ENCODE assay signal across 8 mouse cellular contexts in the genomic region with DNA sequence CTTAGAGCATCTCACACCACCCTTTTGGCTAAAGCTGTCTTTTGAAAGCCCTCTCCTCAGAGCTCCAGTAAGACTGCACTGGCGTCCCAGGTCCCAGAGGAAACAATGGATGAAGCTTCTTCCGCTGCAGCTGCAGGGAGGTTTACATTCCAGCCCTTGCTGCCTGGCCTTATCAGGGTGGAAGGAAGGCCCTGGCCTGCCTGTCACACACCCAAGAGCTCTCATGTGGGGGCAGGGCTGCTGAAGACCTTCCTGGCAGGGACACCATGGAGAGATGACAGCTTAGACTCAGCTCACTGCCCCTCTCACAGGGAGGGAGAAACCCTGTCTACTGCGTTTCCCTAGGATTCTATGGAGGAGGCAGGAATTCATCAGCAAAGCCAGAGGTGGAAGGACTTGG.
DNase-seq lines count a peak whose midpoint lies in the region; ATAC-seq and TF ChIP-seq lines count a peak whose summit lies in the region.

No protein-coding gene starts in this region.

- intact Hi-C loops in left cerebral cortex, postnatal 4 days (cut with DNase I) = no loop called here

- H3K4me2 ChIP-seq in heart, embryonic 16.5 days (ENCODE audit: low read depth, low read length) = peak overlapping the region; percentile 6

- H3K9me3 ChIP-seq in heart, embryonic 16.5 days (replicated peaks; ENCODE audit: control insufficient read depth, low read length) = no peaks in the 10 kb centered on the region

- no peak for TF ChIP-seq CTCF in liver, adult 2 months (IDR thresholded peaks at IDR 0.05; ENCODE audit: low read depth, low read length)

- peak; percentile 35 for DNase-seq in ovary, adult 18-20 months (ENCODE audit: low spot score)
- no peak for DNase-seq in ovary, postnatal 10 days (ENCODE audit: low spot score)
- no peak for DNase-seq in liver, adult 2 months (ENCODE audit: extremely low read depth, low read depth, low spot score)
- DNase-seq in yolk sac, embryonic 10.5 days (ENCODE audit: low spot score) = peak; percentile 36
- DNase-seq in right cerebral cortex, postnatal 36 days (ENCODE audit: low spot score in 2 of 2) = no peak
- no peak for DNase-seq in left cerebral cortex, postnatal 4 days
- no peak for DNase-seq in spleen, adult 12 weeks (ENCODE audit: low spot score)

- H3K36me3 ChIP-seq in heart, embryonic 16.5 days (ENCODE audit: control insufficient read depth, insufficient read depth) = no peaks in the 10 kb centered on the region
- no peaks in the 10 kb centered on the region for H3K36me3 ChIP-seq in liver, adult 2 months (ENCODE audit: control insufficient read depth, insufficient read depth, low read length)

- H3K79me2 ChIP-seq in liver, adult 2 months (ENCODE audit: control insufficient read depth, insufficient read depth, low read length) = no peaks in the 10 kb centered on the region

- peaks cover 19% of the 10 kb centered on the region for H3K4me1 ChIP-seq in heart, embryonic 16.5 days (ENCODE audit: control insufficient read depth, insufficient read depth, low read length)
- peaks cover 1% of the 10 kb centered on the region; the same call in 1 of the 2 replicates for H3K4me1 ChIP-seq in liver, adult 2 months (ENCODE audit: control insufficient read depth, insufficient read depth, low read length)

- peak overlapping the region; percentile 3 for H3K9ac ChIP-seq in heart, embryonic 16.5 days (ENCODE audit: low read length)
- no peak overlapping the region for H3K9ac ChIP-seq in liver, adult 2 months (ENCODE audit: low read depth, low read length)

- H3K27ac ChIP-seq in heart, embryonic 16.5 days (ENCODE audit: low read length) = peak overlapping the region; percentile 66
- H3K27ac ChIP-seq in liver, adult 2 months (replicated peaks; ENCODE audit: insufficient read depth, low read depth, low read length) = peak overlapping the region; percentile 57

- 4% methylated on average over 3 of the region's 3 CpGs for WGBS in heart, embryonic 16.5 days
- WGBS in liver, adult 2 months = 33% methylated on average over 3 of the region's 3 CpGs

- no peak overlapping the region for H3K4me3 ChIP-seq in heart, embryonic 16.5 days (ENCODE audit: low read length)
- no peak overlapping the region for H3K4me3 ChIP-seq in liver, adult 2 months (ENCODE audit: insufficient read depth, low read depth, low read length)

- no peaks in the 10 kb centered on the region for H3K27me3 ChIP-seq in heart, embryonic 16.5 days (ENCODE audit: control insufficient read depth, insufficient read depth, low read length)
- H3K27me3 ChIP-seq in liver, adult 2 months (ENCODE audit: control insufficient read depth, insufficient read depth, low read length) = no peaks in the 10 kb centered on the region; the same call in 1 of the 2 replicates

- peak; percentile 85 for ATAC-seq in heart, embryonic 16.5 days (replicated peaks; ENCODE audit: extremely low read depth, insufficient read depth, low FRiP score)

- no peak for TF ChIP-seq POLR2A in liver, adult 2 months (IDR thresholded peaks at IDR 0.05; ENCODE audit: extremely low read depth, insufficient read depth, low read length)

Comparison
In these comparisons a context has a peak if more than half of its experiments do, and no peak if none do; other contexts are left out.
1. DNase-seq: peak in ovary, adult 18-20 months (single experiment) and yolk sac, embryonic 10.5 days (single experiment); none in ovary, postnatal 10 days (single experiment), liver, adult 2 months (single experiment), right cerebral cortex, postnatal 36 days (0 of 2), left cerebral cortex, postnatal 4 days (single experiment) and spleen, adult 12 weeks (single experiment).